Mouse (Mus musculus): Measurements from ENCODE around the gene Oas1h. TPM values are rescaled to one million over a fixed set of nuclear protein-coding genes. Genes with fewer than 3 reads are reported as not detected.
"Not testable (repeated sequence)": the region's sequence is repeated elsewhere in the genome, so short reads cannot be mapped to it uniquely, and the experiment has no call there.

The Oas1h gene
- polyA plus RNA-seq, 1 experiment, result not detected

GRCm38 (mm10) chr5:120902056-120902455 is 40.8 kb downstream of the Oas1h start:
- no peak overlapping the region for H3K4me3 ChIP-seq (replicated peaks; ENCODE audit: control insufficient read depth, low read depth, low read length)
- no peak overlapping the region for H3K27ac ChIP-seq (ENCODE audit: control insufficient read depth, insufficient read depth, low read depth, low read length, poor library complexity)
- 87% methylated on average over 5 of the region's 5 CpGs for WGBS
- H3K4me1 ChIP-seq (ENCODE audit: control insufficient read depth, insufficient read depth, low read length), result no peaks in the 10 kb centered on the region; the same call in 1 of the 2 replicates
- TF ChIP-seq POLR2A (IDR thresholded peaks at IDR 0.05; ENCODE audit: borderline replicate concordance, control insufficient read depth, low read depth, low read length) (no peak), CTCF (IDR thresholded peaks at IDR 0.05; ENCODE audit: control insufficient read depth, insufficient read depth, low read length) (no peak)

DNA sequence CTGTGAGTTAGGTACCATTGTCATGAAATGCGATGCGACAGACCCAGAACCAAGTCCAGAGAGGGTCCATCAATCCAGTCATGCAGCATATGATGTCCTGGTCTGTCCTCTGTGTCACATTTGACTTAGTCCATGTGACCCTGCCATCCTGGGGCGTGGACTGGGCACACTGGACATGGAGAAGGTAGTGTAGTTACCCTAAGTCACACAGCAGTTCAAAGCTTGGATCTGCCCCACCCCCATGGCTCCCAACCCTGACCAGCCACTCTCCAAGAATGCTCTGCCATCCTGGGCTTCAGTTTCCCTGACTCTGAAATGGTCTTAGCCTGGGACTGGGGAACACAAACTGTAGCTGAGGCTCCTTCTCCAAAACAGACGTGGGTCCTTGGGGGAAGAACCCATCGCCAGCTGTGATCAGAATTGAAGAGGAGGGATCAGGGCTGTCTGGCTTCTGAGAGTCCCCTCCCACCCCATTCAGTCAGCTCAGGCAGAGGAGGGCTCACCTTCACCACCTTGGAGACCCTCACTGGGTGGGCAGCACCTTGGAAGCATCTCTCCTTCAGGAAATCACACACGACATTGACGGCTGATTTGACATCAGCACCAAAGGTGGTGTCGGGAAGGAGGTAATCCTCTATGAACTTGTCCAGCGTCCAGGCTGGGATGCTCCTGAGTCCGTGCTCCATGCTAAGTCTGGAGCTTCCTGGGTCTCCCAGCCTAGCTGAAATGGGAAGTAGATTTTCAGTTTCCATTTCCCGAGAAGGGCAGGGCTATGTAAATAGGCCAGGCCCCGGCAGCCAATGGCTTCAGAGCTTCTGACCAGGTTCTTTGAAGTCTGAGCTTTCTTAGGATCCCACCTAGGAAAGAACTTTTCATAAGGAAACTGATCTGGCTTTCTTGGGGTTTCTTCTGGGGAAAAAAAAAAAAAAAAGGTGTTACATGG is 45.8 kb downstream of the Oas1h start, which contains the start of gene Oas1a:
Gene Oas1a (minus strand): TSS at position 731 of the 943 bp plus-strand sequence.
- WGBS, result 30% methylated on average over 8 of the region's 12 CpGs
- H3K4me1 ChIP-seq (ENCODE audit: control insufficient read depth, insufficient read depth, low read length), result not testable (repeated sequence)
- peak within 1 kb of the TSS; percentile 68 for H3K4me3 ChIP-seq (replicated peaks; ENCODE audit: control insufficient read depth, low read depth, low read length)
- 0 out of 2 replicates have a peak within 1 kb of the TSS, but pooled peaks have one; percentile 28 for H3K27ac ChIP-seq (ENCODE audit: control insufficient read depth, insufficient read depth, low read depth, low read length, poor library complexity)

- no peak overlapping the region for H3K27ac ChIP-seq (ENCODE audit: control insufficient read depth, insufficient read depth, low read depth, low read length, poor library complexity)
- no peaks in the 10 kb centered on the region; the same call in 1 of the 2 replicates for H3K4me1 ChIP-seq (ENCODE audit: control insufficient read depth, insufficient read depth, low read length)
- TF ChIP-seq CTCF (IDR thresholded peaks at IDR 0.05; ENCODE audit: control insufficient read depth, insufficient read depth, low read length) (no peak), POLR2A (IDR thresholded peaks at IDR 0.05; ENCODE audit: borderline replicate concordance, control insufficient read depth, low read depth, low read length) (no peak)
- 67% methylated on average over 7 of the region's 7 CpGs for WGBS
- no peak overlapping the region for H3K4me3 ChIP-seq (replicated peaks; ENCODE audit: control insufficient read depth, low read depth, low read length)
Measured at GRCm38 (mm10) chr5:120908196-120908920, 47.1 kb downstream of the Oas1h start.

GRCm38 (mm10) chr5:120914204-120914603 is 53.0 kb downstream of the Oas1h start, which contains the start of gene Oas1d:
Gene Oas1d, plus strand, starts transcription at chr5:120914536.
- not testable (repeated sequence) for H3K4me1 ChIP-seq (ENCODE audit: control insufficient read depth, insufficient read depth, low read length); H3K4me3 ChIP-seq (replicated peaks; ENCODE audit: control insufficient read depth, low read depth, low read length); H3K27ac ChIP-seq (ENCODE audit: control insufficient read depth, insufficient read depth, low read depth, low read length, poor library complexity)
- peak; percentile 23; the same call in 1 of the 2 replicates for TF ChIP-seq CTCF (IDR thresholded peaks at IDR 0.05; ENCODE audit: control insufficient read depth, insufficient read depth, low read length)
- 32% methylated on average over 8 of the region's 8 CpGs for WGBS

GRCm38 (mm10) chr5:120919156-120919935 is 58.1 kb downstream of the Oas1h start:
- WGBS, result 63% methylated on average over 2 of the region's 2 CpGs
- not testable (repeated sequence) for H3K4me3 ChIP-seq (replicated peaks; ENCODE audit: control insufficient read depth, low read depth, low read length); H3K27ac ChIP-seq (ENCODE audit: control insufficient read depth, insufficient read depth, low read depth, low read length, poor library complexity); H3K4me1 ChIP-seq (ENCODE audit: control insufficient read depth, insufficient read depth, low read length)

GRCm38 (mm10) chr5:120920296-120920695 is 59.1 kb downstream of the Oas1h start:
- Histone ChIP-seq H3K27ac (ENCODE audit: control insufficient read depth, insufficient read depth, low read depth, low read length, poor library complexity) (no peak overlapping the region), H3K4me3 (replicated peaks; ENCODE audit: control insufficient read depth, low read depth, low read length) (no peak overlapping the region), H3K4me1 (ENCODE audit: control insufficient read depth, insufficient read depth, low read length) (no peaks in the 10 kb centered on the region)
- 64% methylated on average over 3 of the region's 3 CpGs for WGBS
- TF ChIP-seq CTCF (IDR thresholded peaks at IDR 0.05; ENCODE audit: control insufficient read depth, insufficient read depth, low read length), result no peak
- no peak for TF ChIP-seq POLR2A (IDR thresholded peaks at IDR 0.05; ENCODE audit: borderline replicate concordance, control insufficient read depth, low read depth, low read length)

Other genes starting within 250 kb of the Oas1h start
- gene Rita1, start 248.8 kb upstream of the Oas1h start, polyA plus RNA-seq (2011; ENCODE audit: insufficient read depth, insufficient read length, low replicate concordance, missing spikeins), result 1.9 and 3.4 TPM in 2 replicates
- 17.2 and 32.0 TPM in 2 replicates for gene Ddx54, start 248.7 kb upstream of the Oas1h start, polyA plus RNA-seq (2011; ENCODE audit: insufficient read depth, insufficient read length, low replicate concordance, missing spikeins)
- not detected in 2 replicates for gene Cfap73, start 227.2 kb upstream of the Oas1h start, polyA plus RNA-seq (2011; ENCODE audit: insufficient read depth, insufficient read length, low replicate concordance, missing spikeins)
- gene Rasal1, start 212.6 kb upstream of the Oas1h start, polyA plus RNA-seq (2011; ENCODE audit: insufficient read depth, insufficient read length, low replicate concordance, missing spikeins), result 1.6 and 4.6 TPM in 2 replicates
- 2.7 and 3.6 TPM in 2 replicates for gene Dtx1, start 149.5 kb upstream of the Oas1h start, polyA plus RNA-seq (2011; ENCODE audit: insufficient read depth, insufficient read length, low replicate concordance, missing spikeins)
- gene Oas2, start 111.6 kb upstream of the Oas1h start, polyA plus RNA-seq (2011; ENCODE audit: insufficient read depth, insufficient read length, low replicate concordance, missing spikeins), result 12.2 and 25.1 TPM in 2 replicates
- 16.2 and 19.9 TPM in 2 replicates for gene Oas3, start 83.8 kb upstream of the Oas1h start, polyA plus RNA-seq (2011; ENCODE audit: insufficient read depth, insufficient read length, low replicate concordance, missing spikeins)
- 3.7 TPM in 1 of 2 replicates, not detected in the other for gene Oas1e, start 65.9 kb upstream of the Oas1h start, polyA plus RNA-seq (2011; ENCODE audit: insufficient read depth, insufficient read length, low replicate concordance, missing spikeins)
- 9.1 and 12.1 TPM in 2 replicates for gene Oas1c, start 48.9 kb upstream of the Oas1h start, polyA plus RNA-seq (2011; ENCODE audit: insufficient read depth, insufficient read length, low replicate concordance, missing spikeins)
- not detected in 2 replicates for gene Oas1f, start 14.1 kb upstream of the Oas1h start, polyA plus RNA-seq (2011; ENCODE audit: insufficient read depth, insufficient read length, low replicate concordance, missing spikeins)
- 10.0 and 23.1 TPM in 2 replicates for gene Oas1g, start 26.2 kb downstream of the Oas1h start, polyA plus RNA-seq (2011; ENCODE audit: insufficient read depth, insufficient read length, low replicate concordance, missing spikeins)
- 4.9 and 8.9 TPM in 2 replicates for gene Oas1a, start 46.1 kb downstream of the Oas1h start, polyA plus RNA-seq (2011; ENCODE audit: insufficient read depth, insufficient read length, low replicate concordance, missing spikeins)
- not detected in 2 replicates for gene Oas1d, start 53.1 kb downstream of the Oas1h start, polyA plus RNA-seq (2011; ENCODE audit: insufficient read depth, insufficient read length, low replicate concordance, missing spikeins)
- gene Rph3a, start 148.7 kb downstream of the Oas1h start, polyA plus RNA-seq (2011; ENCODE audit: insufficient read depth, insufficient read length, low replicate concordance, missing spikeins), result not detected in 2 replicates

Measured in bone marrow, adult 2 months (tissue).